In the genomic region with DNA sequence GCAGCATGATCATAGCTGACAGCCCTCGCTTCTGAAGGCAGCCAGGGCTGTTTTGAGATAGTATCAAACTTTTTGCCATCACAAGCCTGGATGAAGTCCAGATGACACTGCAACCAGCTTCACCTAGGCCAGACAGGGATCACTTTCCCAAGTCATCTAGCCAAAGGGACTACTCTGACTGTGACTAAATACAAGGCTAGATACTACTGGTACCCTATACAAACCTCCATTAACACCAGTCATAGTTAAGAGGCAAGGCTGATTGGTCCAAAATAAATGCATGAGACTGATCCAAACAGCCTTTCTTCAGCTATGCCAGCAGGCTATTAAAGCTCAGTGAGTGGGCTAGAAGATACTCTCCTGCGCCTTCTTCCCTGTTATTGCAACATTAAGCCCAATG, we compare ENCODE assay signal across 16 mouse cellular contexts.
"Had no signal": no experiment of that assay in that cellular context is flagged by ENCODE, and none has a peak within 500 bp of the region (broad histone marks: within the 10 kb centered on the region; RNA-seq: fewer than 3 reads in every experiment).

No protein-coding gene starts in this region.

- H3K4me2 ChIP-seq: neural tube, embryonic 12.5 days; neural tube, embryonic 13.5 days; neural tube, embryonic 15.5 days; stomach, embryonic 15.5 days had no signal

- H3K9me3 ChIP-seq: neural tube, embryonic 12.5 days; neural tube, embryonic 13.5 days; neural tube, embryonic 15.5 days; stomach, embryonic 15.5 days had no signal

- H3K4me3 ChIP-seq: neural tube, embryonic 12.5 days; neural tube, embryonic 13.5 days; neural tube, embryonic 15.5 days; stomach, embryonic 15.5 days had no signal

- H3K4me1 ChIP-seq: neural tube, embryonic 12.5 days; neural tube, embryonic 15.5 days; stomach, embryonic 15.5 days had no signal

- H3K27ac ChIP-seq: neural tube, embryonic 12.5 days; neural tube, embryonic 13.5 days; neural tube, embryonic 15.5 days; stomach, embryonic 15.5 days; stomach, postnatal 0 days had no signal

- H3K9ac ChIP-seq: neural tube, embryonic 12.5 days; neural tube, embryonic 13.5 days; neural tube, embryonic 15.5 days; stomach, embryonic 15.5 days had no signal

- DNase-seq: retina, postnatal 1 day; right cerebral cortex, adult 18-20 months; right cerebral cortex, postnatal 14 days; right cerebral cortex, postnatal 25 days; spleen, adult 18-20 months; thymus, adult 18-20 months; thymus, adult 2 months; thymus, postnatal 14 days; thymus, postnatal 25 days; thymus, postnatal 36 days; thymus, postnatal 4 days had no signal

- H3K27me3 ChIP-seq: neural tube, embryonic 12.5 days; neural tube, embryonic 13.5 days; neural tube, embryonic 15.5 days; stomach, embryonic 15.5 days had no signal
